ENCODE assay signal across 32 mouse cellular contexts in genomic region chr4:123041131-123041530, GRCm38 (mm10).
"Had no signal": no experiment of that assay in that cellular context is flagged by ENCODE, and none has a peak within 500 bp of the region (broad histone marks: within the 10 kb centered on the region; RNA-seq: fewer than 3 reads in every experiment).

No protein-coding gene starts in this region.

- H3K9me3 ChIP-seq: limb, embryonic 10.5 days; limb, embryonic 12.5 days; limb, embryonic 13.5 days; limb, embryonic 15.5 days; liver, embryonic 13.5 days; liver, embryonic 15.5 days; lung, embryonic 15.5 days; megakaryocyte, embryonic 14.5 days; midbrain, embryonic 10.5 days; midbrain, embryonic 12.5 days; midbrain, embryonic 13.5 days; midbrain, embryonic 15.5 days; neural tube, embryonic 12.5 days had no signal

- H3K4me1 ChIP-seq: limb, embryonic 10.5 days; limb, embryonic 12.5 days; limb, embryonic 13.5 days; limb, embryonic 15.5 days; liver, embryonic 13.5 days; liver, embryonic 15.5 days; midbrain, embryonic 13.5 days; midbrain, embryonic 15.5 days; neural tube, embryonic 12.5 days had no signal

- H3K4me2 ChIP-seq: limb, embryonic 12.5 days; limb, embryonic 13.5 days; limb, embryonic 15.5 days; liver, embryonic 11.5 days; liver, embryonic 13.5 days; liver, embryonic 15.5 days; lung, embryonic 14.5 days; lung, embryonic 15.5 days; midbrain, embryonic 11.5 days; midbrain, embryonic 12.5 days; midbrain, embryonic 13.5 days; midbrain, embryonic 15.5 days; neural tube, embryonic 12.5 days had no signal

- H3K27me3 ChIP-seq: limb, embryonic 12.5 days; limb, embryonic 13.5 days; limb, embryonic 15.5 days; liver, embryonic 13.5 days; liver, embryonic 15.5 days; lung, embryonic 15.5 days; megakaryocyte, embryonic 14.5 days; midbrain, embryonic 12.5 days; midbrain, embryonic 13.5 days; midbrain, embryonic 15.5 days; neural tube, embryonic 12.5 days had no signal

- H3K4me3 ChIP-seq: left cerebral cortex, adult 2 months; limb, embryonic 10.5 days; limb, embryonic 12.5 days; limb, embryonic 13.5 days; limb, embryonic 15.5 days; liver, embryonic 13.5 days; liver, embryonic 15.5 days; lung, embryonic 15.5 days; megakaryocyte, embryonic 14.5 days; midbrain, embryonic 10.5 days; midbrain, embryonic 12.5 days; midbrain, embryonic 13.5 days; midbrain, embryonic 15.5 days; myocyte; neural tube, embryonic 12.5 days had no signal

- H3K27ac ChIP-seq: left cerebral cortex, adult 2 months; limb, embryonic 10.5 days; limb, embryonic 12.5 days; limb, embryonic 13.5 days; limb, embryonic 15.5 days; liver, embryonic 13.5 days; liver, embryonic 14.5 days; liver, embryonic 15.5 days; lung, embryonic 15.5 days; macrophage; midbrain, embryonic 10.5 days; midbrain, embryonic 12.5 days; midbrain, embryonic 13.5 days; midbrain, embryonic 15.5 days; neural tube, embryonic 12.5 days had no signal

- H3K9ac ChIP-seq: limb, embryonic 12.5 days; limb, embryonic 13.5 days; limb, embryonic 15.5 days; liver, embryonic 13.5 days; liver, embryonic 14.5 days; liver, embryonic 15.5 days; liver, postnatal 0 days; lung, embryonic 14.5 days; lung, embryonic 15.5 days; midbrain, embryonic 12.5 days; midbrain, embryonic 13.5 days; midbrain, embryonic 15.5 days; neural tube, embryonic 12.5 days had no signal

- ATAC-seq: liver, postnatal 0 days; lung, postnatal 0 days; midbrain, embryonic 13.5 days; midbrain, embryonic 15.5 days; midbrain, embryonic 16.5 days had no signal

- DNase-seq: left cerebral cortex, postnatal 4 days; liver; liver, embryonic 13.5 days; liver, postnatal 0 days; lung, adult 18-20 months; lung, adult 2 months; lung, embryonic 14.5 days; lung, postnatal 10 days; lung, postnatal 14 days; lung, postnatal 36 days; lung, postnatal 4 days; midbrain, embryonic 14.5 days had no signal
